Mouse (Mus musculus): ENCODE results near the gene Tec. TPM values are rescaled to one million over a fixed set of nuclear protein-coding genes. Genes with fewer than 3 reads are reported as not detected.
A peak's percentile ranks its signal among the peaks of the same experiment; 100 is the strongest.

Tec gene
- polyA plus RNA-seq, 1 experiment, result 20.6 TPM

- Histone ChIP-seq H3K4me3 (ENCODE audit: low read depth, low read length) (no peak overlapping the region), H3K9ac (ENCODE audit: low read depth, poor library complexity, severe bottlenecking) (no peak overlapping the region), H3K36me3 (ENCODE audit: control insufficient read depth, insufficient read depth, low read length, poor library complexity, severe bottlenecking) (no peaks in the 10 kb centered on the region), H3K9me3 (replicated peaks; ENCODE audit: control insufficient read depth, insufficient read depth, low read length, poor library complexity, severe bottlenecking) (no peaks in the 10 kb centered on the region), H3K4me1 (ENCODE audit: control insufficient read depth, insufficient read depth, low read length) (no peaks in the 10 kb centered on the region), H3K27ac (ENCODE audit: insufficient read depth, low read length) (no peak overlapping the region), H3K27me3 (ENCODE audit: control insufficient read depth, insufficient read depth, low read length, poor library complexity, severe bottlenecking) (no peaks in the 10 kb centered on the region; the same call in 1 of the 2 replicates)
- TF ChIP-seq EP300 (IDR thresholded peaks at IDR 0.05; ENCODE audit: insufficient read depth, low read depth, low read length), result no peak
- no peak for TF ChIP-seq CTCF (IDR thresholded peaks at IDR 0.05; ENCODE audit: low read depth, low read length)
- no peak for TF ChIP-seq POLR2A (IDR thresholded peaks at IDR 0.05; ENCODE audit: insufficient read depth, low read length)
Observed at GRCm38 (mm10) chr5:72882412-72882765, 14.1 kb upstream of the Tec start.

- Histone ChIP-seq H3K9ac (ENCODE audit: low read depth, poor library complexity, severe bottlenecking) (no peak overlapping the region), H3K27ac (ENCODE audit: insufficient read depth, low read length) (no peak overlapping the region), H3K36me3 (ENCODE audit: control insufficient read depth, insufficient read depth, low read length, poor library complexity, severe bottlenecking) (no peaks in the 10 kb centered on the region), H3K9me3 (replicated peaks; ENCODE audit: control insufficient read depth, insufficient read depth, low read length, poor library complexity, severe bottlenecking) (no peaks in the 10 kb centered on the region), H3K4me1 (ENCODE audit: control insufficient read depth, insufficient read depth, low read length) (no peaks in the 10 kb centered on the region), H3K27me3 (ENCODE audit: control insufficient read depth, insufficient read depth, low read length, poor library complexity, severe bottlenecking) (no peaks in the 10 kb centered on the region; the same call in none of the 2 replicates), H3K4me3 (ENCODE audit: low read depth, low read length) (no peak overlapping the region)
- TF ChIP-seq EP300 (IDR thresholded peaks at IDR 0.05; ENCODE audit: insufficient read depth, low read depth, low read length), result no peak
- TF ChIP-seq POLR2A (IDR thresholded peaks at IDR 0.05; ENCODE audit: insufficient read depth, low read length), result no peak
- no peak for TF ChIP-seq CTCF (IDR thresholded peaks at IDR 0.05; ENCODE audit: low read depth, low read length)
Observed at GRCm38 (mm10) chr5:72881748-72882411, 13.6 kb upstream of the Tec start.

- no peak for TF ChIP-seq EP300 (IDR thresholded peaks at IDR 0.05; ENCODE audit: insufficient read depth, low read depth, low read length)
- TF ChIP-seq POLR2A (IDR thresholded peaks at IDR 0.05; ENCODE audit: insufficient read depth, low read length), result no peak
- no peak for TF ChIP-seq CTCF (IDR thresholded peaks at IDR 0.05; ENCODE audit: low read depth, low read length)
- Histone ChIP-seq H3K27me3 (ENCODE audit: control insufficient read depth, insufficient read depth, low read length, poor library complexity, severe bottlenecking) (no peaks in the 10 kb centered on the region; the same call in none of the 2 replicates), H3K4me3 (ENCODE audit: low read depth, low read length) (no peak overlapping the region), H3K4me1 (ENCODE audit: control insufficient read depth, insufficient read depth, low read length) (peaks cover 2% of the 10 kb centered on the region), H3K27ac (ENCODE audit: insufficient read depth, low read length) (no peak overlapping the region), H3K9me3 (replicated peaks; ENCODE audit: control insufficient read depth, insufficient read depth, low read length, poor library complexity, severe bottlenecking) (no peaks in the 10 kb centered on the region), H3K36me3 (ENCODE audit: control insufficient read depth, insufficient read depth, low read length, poor library complexity, severe bottlenecking) (no peaks in the 10 kb centered on the region), H3K9ac (ENCODE audit: low read depth, poor library complexity, severe bottlenecking) (no peak overlapping the region)
Observed at GRCm38 (mm10) chr5:72879736-72880135, 11.5 kb upstream of the Tec start.

GRCm38 (mm10) chr5:72871114-72871513 is 2.8 kb upstream of the Tec start:
- H3K4me1 ChIP-seq (ENCODE audit: control insufficient read depth, insufficient read depth, low read length), result peaks cover 2% of the 10 kb centered on the region
- H3K9me3 ChIP-seq (replicated peaks; ENCODE audit: control insufficient read depth, insufficient read depth, low read length, poor library complexity, severe bottlenecking), result no peaks in the 10 kb centered on the region
- H3K27me3 ChIP-seq (ENCODE audit: control insufficient read depth, insufficient read depth, low read length, poor library complexity, severe bottlenecking), result no peaks in the 10 kb centered on the region; the same call in 1 of the 2 replicates
- no peak overlapping the region for H3K9ac ChIP-seq (ENCODE audit: low read depth, poor library complexity, severe bottlenecking)
- H3K4me3 ChIP-seq (ENCODE audit: low read depth, low read length), result no peak overlapping the region
- H3K27ac ChIP-seq (ENCODE audit: insufficient read depth, low read length), result no peak overlapping the region
- no peaks in the 10 kb centered on the region for H3K36me3 ChIP-seq (ENCODE audit: control insufficient read depth, insufficient read depth, low read length, poor library complexity, severe bottlenecking)
- TF ChIP-seq CTCF (IDR thresholded peaks at IDR 0.05; ENCODE audit: low read depth, low read length) (peak; percentile 44), EP300 (IDR thresholded peaks at IDR 0.05; ENCODE audit: insufficient read depth, low read depth, low read length) (no peak)

- TF ChIP-seq POLR2A (IDR thresholded peaks at IDR 0.05; ENCODE audit: insufficient read depth, low read length), result no peak
- TF ChIP-seq CTCF (IDR thresholded peaks at IDR 0.05; ENCODE audit: low read depth, low read length), result no peak
- no peak for TF ChIP-seq EP300 (IDR thresholded peaks at IDR 0.05; ENCODE audit: insufficient read depth, low read depth, low read length)
- Histone ChIP-seq H3K36me3 (ENCODE audit: control insufficient read depth, insufficient read depth, low read length, poor library complexity, severe bottlenecking) (no peaks in the 10 kb centered on the region), H3K27ac (ENCODE audit: insufficient read depth, low read length) (no peak overlapping the region), H3K27me3 (ENCODE audit: control insufficient read depth, insufficient read depth, low read length, poor library complexity, severe bottlenecking) (no peaks in the 10 kb centered on the region; the same call in none of the 2 replicates), H3K9ac (ENCODE audit: low read depth, poor library complexity, severe bottlenecking) (no peak overlapping the region), H3K9me3 (replicated peaks; ENCODE audit: control insufficient read depth, insufficient read depth, low read length, poor library complexity, severe bottlenecking) (no peaks in the 10 kb centered on the region), H3K4me3 (ENCODE audit: low read depth, low read length) (no peak overlapping the region), H3K4me1 (ENCODE audit: control insufficient read depth, insufficient read depth, low read length) (no peaks in the 10 kb centered on the region)
Observed at GRCm38 (mm10) chr5:72869779-72870608, 1.7 kb upstream of the Tec start.

All from ES-Bruce4 (cell line).